Mouse (Mus musculus): Measurements from ENCODE around the gene Cyp21a1.
"Not testable (repeated sequence)": the region's sequence is repeated elsewhere in the genome, so short reads cannot be mapped to it uniquely, and the experiment has no call there.

The Cyp21a1 gene

DNA sequence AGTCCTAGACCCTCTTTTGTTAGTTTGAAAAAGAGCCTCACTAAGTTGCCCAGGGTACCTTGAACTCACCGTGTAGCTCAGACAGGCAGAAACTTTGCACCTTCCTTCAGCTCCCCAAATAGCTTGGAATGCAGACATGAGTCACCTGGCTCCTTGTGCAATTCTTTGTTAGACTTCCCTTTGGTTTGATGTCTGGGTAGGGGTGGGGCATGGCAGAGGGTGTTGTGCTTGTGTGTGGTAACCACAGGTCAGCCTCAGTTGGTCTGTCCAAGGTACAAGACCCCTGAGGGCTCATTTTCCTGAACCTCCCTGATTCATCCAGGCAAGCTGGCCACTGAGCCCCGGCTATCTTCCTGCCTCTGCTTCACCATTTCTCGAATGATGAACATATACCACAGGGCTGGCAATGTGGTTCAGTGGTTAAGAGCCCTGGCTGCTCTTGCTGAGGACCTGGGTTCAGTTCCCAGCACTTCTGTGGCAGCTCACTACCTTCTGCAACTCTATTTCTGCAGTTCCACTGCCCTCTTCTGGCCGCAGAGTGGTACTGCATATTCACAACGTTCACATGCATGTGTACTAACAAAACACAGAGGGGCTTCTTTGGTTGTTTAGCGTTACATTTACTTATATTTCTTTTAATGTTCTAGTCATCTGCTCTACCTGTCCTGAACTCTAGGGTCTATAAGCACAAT is 656 bp upstream of the Cyp21a1 start:
- peak; percentile 31 for DNase-seq (ENCODE audit: low read depth)

DNA sequence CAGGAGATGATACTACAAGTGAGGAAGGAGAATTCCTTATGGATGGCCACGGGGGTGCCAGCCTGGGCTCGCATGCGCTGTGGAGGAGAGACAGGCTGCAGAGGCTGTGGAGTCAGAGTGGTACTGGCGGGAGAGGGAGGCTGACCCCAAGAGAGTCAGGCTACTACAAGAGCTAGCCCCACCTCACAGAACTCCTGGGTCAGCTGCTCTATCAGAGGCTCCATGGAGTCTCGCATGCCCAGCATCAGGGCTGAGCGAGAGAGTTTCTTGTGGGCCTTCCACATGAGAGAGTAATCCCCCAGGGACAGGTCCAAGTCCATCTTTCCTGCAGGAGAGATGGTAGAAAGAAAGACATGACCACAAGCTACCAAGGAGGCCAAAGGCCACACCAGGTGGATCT is 994 bp downstream of the Cyp21a1 start:
- not testable (repeated sequence) for DNase-seq (ENCODE audit: low read depth)

DNA sequence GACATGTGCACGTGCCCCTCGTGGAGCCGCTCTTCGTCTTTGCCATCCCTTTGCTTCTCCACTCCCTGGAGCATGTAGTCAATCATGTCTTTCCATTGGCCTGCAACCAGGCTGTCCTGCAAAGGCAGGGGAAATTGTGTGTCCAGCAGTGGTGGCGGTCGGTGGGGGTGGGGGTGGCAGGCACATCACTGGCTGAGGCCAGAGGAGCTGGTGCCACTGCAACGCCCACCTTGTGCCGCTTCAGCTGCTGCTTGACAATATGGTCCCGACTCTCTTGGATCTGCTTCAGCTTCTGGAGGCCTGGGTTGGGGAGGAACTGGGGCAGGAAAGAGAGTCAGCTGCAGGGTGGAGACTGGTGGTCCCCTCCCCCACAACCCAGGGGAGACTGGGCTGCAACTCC is 1.6 kb downstream of the Cyp21a1 start:
- not testable (repeated sequence) for DNase-seq (ENCODE audit: low read depth)

GRCm38 (mm10) chr17:34800781-34801305 is 3.5 kb downstream of the Cyp21a1 start:
- not testable (repeated sequence) for DNase-seq (ENCODE audit: low read depth)

GRCm38 (mm10) chr17:34799531-34799925 is 4.8 kb downstream of the Cyp21a1 start:
- no peak for DNase-seq (ENCODE audit: low read depth)

DNA sequence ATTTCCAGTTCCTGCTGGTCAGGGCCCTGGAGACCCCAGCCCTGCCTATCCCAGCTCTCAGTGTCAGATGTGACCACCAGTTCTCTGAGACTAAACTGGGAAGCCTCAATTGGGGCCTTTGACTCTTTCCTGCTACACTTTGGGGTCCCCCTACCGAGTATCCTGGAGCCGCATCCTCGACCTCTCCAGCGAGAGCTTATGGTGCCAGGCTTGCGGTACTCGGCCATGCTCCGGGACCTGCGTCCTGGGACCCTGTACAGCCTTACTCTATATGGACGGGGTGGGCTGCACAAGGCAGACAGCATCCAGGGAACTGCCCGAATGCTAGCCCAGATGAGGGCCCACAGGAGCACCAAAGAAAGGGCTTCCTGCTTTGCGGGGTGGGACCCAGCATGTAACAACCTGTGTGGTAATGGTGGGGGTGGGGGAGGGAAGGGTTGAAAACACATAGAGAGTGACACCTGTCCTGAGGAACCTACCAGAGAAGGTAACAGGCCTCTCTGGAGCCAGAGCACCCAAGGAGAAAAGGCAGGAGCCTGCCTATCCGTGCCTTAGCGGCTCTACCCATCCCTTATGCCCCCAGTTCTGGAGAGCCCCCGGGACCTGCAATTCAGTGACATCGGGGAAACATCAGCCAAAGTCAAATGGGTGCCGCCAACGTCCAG is 5.4 kb downstream of the Cyp21a1 start:
- DNase-seq (ENCODE audit: low read depth) = no peak

DNA sequence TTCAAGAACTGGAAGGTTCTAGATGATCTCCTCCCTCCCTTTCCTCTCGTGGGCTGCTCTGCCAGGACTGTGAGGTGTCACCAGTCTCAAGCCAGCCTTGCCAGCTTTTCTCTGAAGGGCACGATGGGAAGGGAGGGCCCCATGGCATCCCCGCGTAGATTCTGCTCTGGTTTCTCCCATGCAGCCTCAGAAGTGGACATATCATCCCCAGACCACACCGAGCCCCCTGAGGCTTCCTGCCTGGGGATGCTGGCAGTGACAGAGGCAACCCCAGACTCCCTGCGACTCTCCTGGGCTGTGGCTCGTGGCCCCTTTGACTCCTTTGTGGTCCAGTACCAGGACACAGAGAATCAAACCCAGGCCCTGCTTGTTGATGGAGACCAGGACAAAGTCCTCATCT is 6.3 kb downstream of the Cyp21a1 start:
- DNase-seq (ENCODE audit: low read depth) = not testable (repeated sequence)

DNA sequence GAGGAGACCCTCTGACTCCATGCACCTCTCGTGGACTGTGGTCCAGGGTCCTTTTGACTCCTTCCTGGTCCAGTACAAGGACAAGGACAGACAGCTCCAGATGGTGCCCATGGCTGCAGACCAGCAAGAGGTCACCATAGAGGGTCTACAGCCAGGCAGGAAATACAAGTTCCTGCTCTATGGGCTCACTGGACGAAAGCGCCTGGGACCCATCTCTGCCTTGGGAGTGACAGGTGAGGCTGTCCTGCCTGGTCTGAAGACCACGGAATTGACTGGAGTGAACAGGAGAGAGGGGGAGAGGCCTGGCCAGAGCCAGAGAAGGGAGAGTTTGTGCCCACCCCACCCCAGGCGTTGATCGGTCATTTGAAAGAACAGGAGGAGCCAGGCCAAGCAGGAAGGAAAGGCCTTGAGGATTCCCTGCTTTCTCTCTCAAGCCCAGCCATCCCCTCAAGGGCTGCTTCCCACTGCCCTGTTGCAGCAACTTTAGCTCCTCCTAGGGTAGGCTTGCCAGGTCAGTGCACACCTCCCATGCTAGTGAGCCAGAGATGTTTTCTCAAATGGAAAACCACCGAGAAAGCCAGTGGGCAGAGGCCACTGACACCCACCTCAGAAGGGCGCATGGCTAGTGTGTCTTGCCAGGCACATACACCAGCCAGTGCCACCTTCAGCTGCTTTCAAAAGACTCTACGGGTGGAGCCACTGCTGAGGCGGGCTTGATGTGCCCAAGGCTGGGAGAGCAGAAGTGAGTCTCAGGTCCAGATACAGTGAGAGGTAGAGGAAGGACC is 7.0 kb downstream of the Cyp21a1 start:
- not testable (repeated sequence) for DNase-seq (ENCODE audit: low read depth)

DNA sequence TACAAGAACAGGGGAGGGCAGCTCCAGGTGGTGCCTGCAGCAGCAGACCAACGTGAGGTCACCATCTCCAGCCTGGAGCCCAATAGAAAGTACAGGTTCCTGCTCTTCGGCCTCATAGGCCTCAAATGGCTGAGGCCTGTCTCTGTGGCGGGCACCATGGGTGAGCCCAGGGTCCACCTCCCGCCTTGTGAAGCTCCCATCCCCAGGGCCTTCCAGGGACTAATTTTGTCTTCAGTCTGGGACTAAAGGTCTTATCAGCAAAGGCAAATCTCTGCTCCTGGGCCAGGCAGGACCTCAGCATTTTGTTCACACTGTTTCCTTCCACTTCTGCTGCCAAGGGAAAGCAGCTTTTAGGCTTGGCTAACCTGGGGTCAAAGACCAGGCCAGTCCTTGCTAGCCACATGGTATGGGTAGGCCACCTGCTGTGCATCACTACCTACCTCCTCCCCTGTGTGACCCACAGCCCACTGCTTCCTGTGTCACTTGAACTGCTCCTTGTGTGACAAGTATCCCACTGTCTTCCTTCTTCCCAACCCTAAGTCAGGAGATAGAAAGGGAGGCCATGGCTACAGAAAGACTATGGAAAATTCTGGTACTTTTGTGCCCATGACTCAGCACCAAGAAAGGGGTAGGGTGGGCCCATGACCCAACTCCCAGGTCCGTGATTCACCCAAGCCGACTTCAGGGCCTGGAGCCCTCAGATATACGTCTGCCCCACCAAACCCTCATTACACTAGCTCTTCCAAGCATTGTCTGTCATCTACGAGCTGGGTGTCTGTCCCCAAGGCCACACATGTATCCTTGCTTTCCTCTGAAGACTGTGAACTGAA is 7.8 kb downstream of the Cyp21a1 start:
- DNase-seq (ENCODE audit: low read depth) = no peak

- DNase-seq (ENCODE audit: low read depth) = peak; percentile 59
Observed at GRCm38 (mm10) chr17:34795633-34796032, 8.7 kb downstream of the Cyp21a1 start.

DNA sequence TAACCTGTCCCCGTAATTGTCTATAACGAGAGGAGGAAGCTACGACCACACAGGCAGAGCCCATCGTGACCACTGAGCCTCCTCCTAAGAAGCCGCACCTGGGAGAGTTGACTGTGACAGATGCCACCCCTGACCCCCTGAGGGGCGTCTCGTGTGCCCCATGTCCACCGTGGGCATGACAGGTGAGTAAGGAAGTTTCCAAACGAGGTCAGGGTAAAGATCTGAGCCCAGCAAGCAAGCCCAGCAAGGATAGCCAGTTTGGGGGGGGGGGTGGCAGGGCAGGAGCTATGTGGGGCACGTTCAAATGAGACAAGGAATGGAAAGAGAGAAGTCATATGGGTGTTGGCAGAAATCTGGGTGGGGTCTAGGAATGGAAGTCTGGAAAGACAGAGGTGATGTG is 9.3 kb downstream of the Cyp21a1 start:
- no peak for DNase-seq (ENCODE audit: low read depth)

DNA sequence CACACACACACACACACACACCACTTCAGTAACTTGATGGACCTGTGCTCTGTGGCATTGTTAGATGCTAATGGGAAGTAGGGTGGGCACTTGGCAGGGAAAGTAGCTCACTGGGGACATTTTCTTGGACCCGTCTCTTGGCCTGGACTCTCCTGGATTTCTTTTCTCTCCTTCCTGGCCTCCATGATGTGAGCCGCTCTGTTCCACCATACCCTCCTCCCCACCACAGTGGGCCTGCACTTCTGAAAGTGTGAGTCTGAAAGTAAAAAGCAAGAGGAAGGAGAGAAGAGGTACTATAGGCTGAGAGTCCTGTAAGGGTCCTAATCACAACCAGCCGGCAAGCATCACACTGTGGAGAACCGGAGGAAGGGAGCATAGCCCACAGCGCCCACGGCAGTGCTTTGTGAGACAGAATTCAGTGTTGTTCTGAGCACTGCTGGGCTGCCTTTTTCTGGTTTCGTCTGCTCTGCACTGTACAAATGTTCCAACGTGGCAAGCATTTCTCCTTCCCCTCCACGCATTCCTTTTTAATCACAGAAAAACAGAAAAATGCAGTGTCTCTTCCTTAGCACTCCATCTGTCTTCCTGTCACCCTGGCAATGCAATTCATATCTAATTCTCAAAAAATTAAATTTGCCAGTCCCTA is 26.6 kb downstream of the Cyp21a1 start:
- DNase-seq (ENCODE audit: low read depth) = no peak

- DNase-seq (ENCODE audit: low read depth) = peak; percentile 22
Observed at GRCm38 (mm10) chr17:34761471-34761870, 42.9 kb downstream of the Cyp21a1 start.
